Mouse (Mus musculus) thymus, adult 2 months (tissue): ENCODE measurements around the gene Fgfbp3.

Experiments used
- CTCF ChIP-seq: fragments of 200-500 bp; IDR thresholded peaks from 2 replicates; pipeline ENCODE4 v1.5.1; 2012; ENCODE audit warnings: mild to moderate bottlenecking, control low read depth, low read length, moderate library complexity, borderline replicate concordance; ENCODE audit not compliant: control insufficient read depth, poor library complexity, insufficient read depth; ENCODE audit errors: extremely low read depth
- POLR2A ChIP-seq: fragments of 200-500 bp; IDR thresholded peaks from 2 replicates; pipeline ENCODE4 v1.6.1; 2012; ENCODE audit warnings: mild to moderate bottlenecking, low read length, control low read depth, moderate library complexity; ENCODE audit not compliant: control insufficient read depth, poor library complexity, insufficient read depth; ENCODE audit errors: extremely low read depth

- no peak for TF ChIP-seq CTCF
- no peak for TF ChIP-seq POLR2A
Observed at GRCm38 (mm10) chr19:36961320-36961719, 41.9 kb upstream of the Fgfbp3 start.
